Mouse (Mus musculus): Measurements from ENCODE around the gene Gm49405.

Gm49405 gene

GRCm38 (mm10) chr19:4052516-4053030 is 52.1 kb downstream of the Gm49405 start:
- DNase-seq, result no peak

GRCm38 (mm10) chr19:4054613-4055012 is 54.2 kb downstream of the Gm49405 start:
- no peak for DNase-seq

Measured in lung, adult 18-20 months (tissue).